Mouse (Mus musculus) heart, embryonic 12.5 days (tissue): ENCODE results near the gene Cox17. TPM values are rescaled to one million over a fixed set of nuclear protein-coding genes. Genes with fewer than 3 reads are reported as not detected.
"Not testable (repeated sequence)": the region's sequence is repeated elsewhere in the genome, so short reads cannot be mapped to it uniquely, and the experiment has no call there.

Experiments used
- ATAC-seq: fragments of 200-750 bp; cut with Nextera tagmentation; 2 replicates; pipeline ENCODE4 v1.8.0; 2017; ENCODE audit warnings: moderate TSS enrichment, moderate library complexity; ENCODE audit not compliant: insufficient number of reproducible peaks, low FRiP score
- H3K27ac ChIP-seq: fragments of 300-500 bp; sonication (generic); 2 replicates; pipeline ENCODE4 v1.5.1; 2016; ENCODE audit warnings: mild to moderate bottlenecking, moderate library complexity; ENCODE audit not compliant: poor library complexity, severe bottlenecking
- H3K27me3 ChIP-seq: fragments of 300-500 bp; sonication (generic); replicated peaks from 2 replicates; pipeline ENCODE4 v1.6.1; 2016; ENCODE audit warnings: mild to moderate bottlenecking, moderate library complexity
- H3K36me3 ChIP-seq: fragments of 300-500 bp; sonication (generic); 2 replicates; pipeline ENCODE4 v1.6.1; 2016; ENCODE audit warnings: mild to moderate bottlenecking, moderate library complexity
- H3K4me1 ChIP-seq: fragments of 300-500 bp; sonication (generic); replicated peaks from 2 replicates; pipeline ENCODE4 v1.6.1; 2016; ENCODE audit warnings: mild to moderate bottlenecking
- H3K4me2 ChIP-seq: fragments of 300-500 bp; sonication (generic); 2 replicates; pipeline ENCODE4 v1.6.1; 2016; ENCODE audit warnings: mild to moderate bottlenecking, moderate library complexity
- H3K4me3 ChIP-seq: fragments of 300-500 bp; sonication (generic); 2 replicates; pipeline ENCODE4 v1.5.1; 2016; ENCODE audit warnings: mild to moderate bottlenecking
- H3K9ac ChIP-seq: fragments of 300-500 bp; sonication (generic); 2 replicates; pipeline ENCODE4 v1.6.1; 2016; ENCODE audit warnings: mild to moderate bottlenecking, moderate library complexity
- H3K9me3 ChIP-seq: fragments of 300-500 bp; sonication (generic); replicated peaks from 2 replicates; pipeline ENCODE4 v1.6.1; 2016; ENCODE audit warnings: mild to moderate bottlenecking, moderate library complexity
- WGBS: fragments of 180-500 bp; shearing (Covaris S2); methylation state at CpG from one replicate; pipeline ENCODE4 v1.1.7; 2016; 5-methylcytosine and 5-hydroxymethylcytosine counted together
- polyA plus RNA-seq: library from polyadenylated mRNA; unstranded; fragments of >200 nt; fragmentation: Nextera tagmentation; extraction: Ambion mirVana; gene quantifications from 2 replicates; pipeline ENCODE4 v1.2.1, GENCODE M21; 2016

Gene Cox17
- polyA plus RNA-seq, 1 experiment from 2014 or later, result 301 TPM

GRCm38 (mm10) chr16:38321452-38321935 is 25.3 kb upstream of the Cox17 start:
- WGBS, result 38% methylated on average over 16 of the region's 17 CpGs

GRCm38 (mm10) chr16:38324311-38324710 is 22.5 kb upstream of the Cox17 start:
- Histone ChIP-seq H3K9me3 (peaks cover 1% of the 10 kb centered on the region; the same call in 1 of the 2 replicates), H3K27ac (no peak overlapping the region), H3K9ac (no peak overlapping the region), H3K4me3 (no peak overlapping the region), H3K4me1 (no peaks in the 10 kb centered on the region), H3K27me3 (no peaks in the 10 kb centered on the region), H3K36me3 (no peaks in the 10 kb centered on the region), H3K4me2 (no peak overlapping the region)
- no peak for ATAC-seq
- 86% methylated on average over 15 of the region's 15 CpGs for WGBS

More at GRCm38 (mm10) chr16:38321452-38321935, 25.3 kb upstream of the Cox17 start:
- Histone ChIP-seq H3K27ac (no peak overlapping the region), H3K9me3 (no peaks in the 10 kb centered on the region), H3K4me1 (no peaks in the 10 kb centered on the region), H3K36me3 (no peaks in the 10 kb centered on the region), H3K9ac (no peak overlapping the region), H3K4me2 (peak overlapping the region; percentile 58), H3K27me3 (no peaks in the 10 kb centered on the region), H3K4me3 (peak overlapping the region; percentile 27)
- no peak for ATAC-seq

GRCm38 (mm10) chr16:38326778-38327397 is 19.9 kb upstream of the Cox17 start:
- WGBS, result 81% methylated on average over 11 of the region's 11 CpGs
- no peak overlapping the region for H3K9ac ChIP-seq
- H3K36me3 ChIP-seq, result no peaks in the 10 kb centered on the region
- no peak overlapping the region for H3K4me2 ChIP-seq
- H3K4me3 ChIP-seq, result no peak overlapping the region
- no peaks in the 10 kb centered on the region for H3K4me1 ChIP-seq
- no peak overlapping the region for H3K27ac ChIP-seq
- ATAC-seq, result no peak
- H3K27me3 ChIP-seq, result no peaks in the 10 kb centered on the region
- H3K9me3 ChIP-seq, result peaks cover 3% of the 10 kb centered on the region; the same call in 1 of the 2 replicates

- 84% methylated on average over 3 of the region's 3 CpGs for WGBS
- Histone ChIP-seq H3K4me1 (no peaks in the 10 kb centered on the region), H3K4me3 (no peak overlapping the region), H3K27ac (no peak overlapping the region), H3K36me3 (no peaks in the 10 kb centered on the region), H3K9me3 (peaks cover 3% of the 10 kb centered on the region; the same call in 1 of the 2 replicates), H3K4me2 (no peak overlapping the region), H3K27me3 (no peaks in the 10 kb centered on the region), H3K9ac (no peak overlapping the region)
- no peak for ATAC-seq
Measured at GRCm38 (mm10) chr16:38329340-38329739, 17.5 kb upstream of the Cox17 start.

- WGBS, result 38% methylated on average over 6 of the region's 6 CpGs
- ATAC-seq, result no peak
Measured at GRCm38 (mm10) chr16:38334431-38334830, 12.4 kb upstream of the Cox17 start.

GRCm38 (mm10) chr16:38338077-38338476 is 8.7 kb upstream of the Cox17 start:
- H3K9ac ChIP-seq, H3K36me3 ChIP-seq, H3K27ac ChIP-seq, H3K4me3 ChIP-seq, H3K4me1 ChIP-seq, H3K27me3 ChIP-seq, H3K4me2 ChIP-seq, ATAC-seq, H3K9me3 ChIP-seq: not testable (repeated sequence)
- 82% methylated on average over 4 of the region's 4 CpGs for WGBS

More at GRCm38 (mm10) chr16:38334431-38334830, 12.4 kb upstream of the Cox17 start:
- Histone ChIP-seq H3K9me3 (peaks cover under 1% of the 10 kb centered on the region; the same call in 1 of the 2 replicates), H3K27me3 (no peaks in the 10 kb centered on the region), H3K4me2 (no peak overlapping the region), H3K27ac (no peak overlapping the region), H3K36me3 (no peaks in the 10 kb centered on the region), H3K4me1 (no peaks in the 10 kb centered on the region), H3K9ac (no peak overlapping the region), H3K4me3 (no peak overlapping the region)

- peaks cover 10% of the 10 kb centered on the region for H3K4me1 ChIP-seq
- WGBS, result 13% methylated on average over 30 of the region's 30 CpGs
- H3K27ac ChIP-seq, result no peak within 1 kb of the TSS
- H3K4me3 ChIP-seq, result peak within 1 kb of the TSS; percentile 34
- 0 out of 2 replicates have a peak, but pooled peaks cover 7% of the 10 kb centered on the region for H3K9me3 ChIP-seq
- H3K9ac ChIP-seq, result peak within 1 kb of the TSS; percentile 42
- peak; percentile 83 for ATAC-seq
- no peaks in the 10 kb centered on the region for H3K36me3 ChIP-seq
- peak within 1 kb of the TSS; percentile 76 for H3K4me2 ChIP-seq
- H3K27me3 ChIP-seq, result no peaks in the 10 kb centered on the region
Measured at GRCm38 (mm10) chr16:38341396-38342324, 5.1 kb upstream of the Cox17 start, which contains the start of gene Maats1. Gene Maats1 (minus strand): TSS chr16:38342143.

GRCm38 (mm10) chr16:38344941-38345725 is 1.7 kb upstream of the Cox17 start:
- Histone ChIP-seq H3K4me2 (no peak overlapping the region), H3K4me1 (peaks cover 32% of the 10 kb centered on the region), H3K9me3 (0 out of 2 replicates have a peak, but pooled peaks cover 3% of the 10 kb centered on the region), H3K36me3 (peaks cover 11% of the 10 kb centered on the region), H3K9ac (no peak overlapping the region), H3K27ac (no peak overlapping the region), H3K27me3 (no peaks in the 10 kb centered on the region), H3K4me3 (no peak overlapping the region)
- 75% methylated on average over 3 of the region's 3 CpGs for WGBS
- ATAC-seq, result 0 out of 2 replicates have a peak, but pooled peaks have one; percentile 23

- no peaks in the 10 kb centered on the region for H3K27me3 ChIP-seq
- peaks cover 26% of the 10 kb centered on the region for H3K36me3 ChIP-seq
- no peak overlapping the region for H3K9ac ChIP-seq
- ATAC-seq, result no peak
- H3K4me2 ChIP-seq, result peak overlapping the region; percentile 67
- WGBS, result 56% methylated on average over 6 of the region's 6 CpGs
- peaks cover 48% of the 10 kb centered on the region for H3K4me1 ChIP-seq
- H3K27ac ChIP-seq, result no peak overlapping the region
- H3K9me3 ChIP-seq, result no peaks in the 10 kb centered on the region
- H3K4me3 ChIP-seq, result peak overlapping the region; percentile 70
Measured at GRCm38 (mm10) chr16:38347588-38347987, 797 bp downstream of the Cox17 start.

- 0 out of 2 replicates have a peak overlapping the region, but pooled peaks have one; percentile 10 for H3K4me3 ChIP-seq
- 0 out of 2 replicates have a peak overlapping the region, but pooled peaks have one; percentile 41 for H3K9ac ChIP-seq
- H3K27me3 ChIP-seq, result no peaks in the 10 kb centered on the region
- ATAC-seq, result no peak
- WGBS, result 69% methylated on average over 9 of the region's 9 CpGs
- no peak overlapping the region for H3K27ac ChIP-seq
- H3K36me3 ChIP-seq, result peaks cover 26% of the 10 kb centered on the region
- H3K9me3 ChIP-seq, result no peaks in the 10 kb centered on the region
- H3K4me1 ChIP-seq, result peaks cover 48% of the 10 kb centered on the region
- peak overlapping the region; percentile 54 for H3K4me2 ChIP-seq
Measured at GRCm38 (mm10) chr16:38348217-38348761, 1.5 kb downstream of the Cox17 start.
